Mouse (Mus musculus): ENCODE results near the gene Atp9a.

GRCm38 (mm10) chr2:168728045-168728444, 14.2 kb downstream of the Atp9a start:
- no peak for TF ChIP-seq CTCF (IDR thresholded peaks at IDR 0.05; ENCODE audit: low read depth, low read length)
- TF ChIP-seq POLR2A (IDR thresholded peaks at IDR 0.05; ENCODE audit: insufficient read depth, low read length): no peak
